Mouse (Mus musculus) embryonic fibroblast, embryonic 13.5 days (primary cell): ENCODE measurements at regions not wholly inside any gene's neighbourhood (a gene's known extent, or its start where the extent isn't known, plus 50 kb on each side); places are given as distances from the start of the nearest gene placed in this dataset.

Experiments used
- H3K27ac ChIP-seq: 2 replicates; pipeline ENCODE4 v1.5.1; 2012; ENCODE audit warnings: low read length, control low read depth, inconsistent platforms; ENCODE audit not compliant: insufficient read depth
- H3K4me1 ChIP-seq: 2 replicates; pipeline ENCODE4 v1.6.1; 2011; ENCODE audit warnings: low read length; ENCODE audit not compliant: control insufficient read depth, insufficient read depth
- H3K4me3 ChIP-seq: 2 replicates; pipeline ENCODE4 v1.5.1; 2011; ENCODE audit warnings: mild to moderate bottlenecking, control low read depth, low read length; ENCODE audit not compliant: insufficient read depth
- CTCF ChIP-seq: IDR thresholded peaks from 2 replicates; pipeline ENCODE4 v1.5.1; 2011; ENCODE audit warnings: mild to moderate bottlenecking, control low read depth, low read length, moderate library complexity, borderline replicate concordance; ENCODE audit not compliant: insufficient read depth
- POLR2A ChIP-seq: IDR thresholded peaks from 2 replicates; pipeline ENCODE4 v1.6.1; 2011; ENCODE audit warnings: low read depth, mild to moderate bottlenecking, control low read depth, low read length, moderate library complexity

GRCm38 (mm10) chr15:28081147-28081546 lies 55.5 kb upstream of the Trio start:
- no peak overlapping the region for H3K4me3 ChIP-seq
- TF ChIP-seq POLR2A = no peak
- TF ChIP-seq CTCF = no peak
- no peak overlapping the region for H3K27ac ChIP-seq
- peaks cover 4% of the 10 kb centered on the region for H3K4me1 ChIP-seq

- no peak overlapping the region for H3K4me3 ChIP-seq
- H3K27ac ChIP-seq = no peak overlapping the region
- H3K4me1 ChIP-seq = peaks cover 4% of the 10 kb centered on the region
- TF ChIP-seq POLR2A (no peak), CTCF (no peak)
Observed at GRCm38 (mm10) chr15:28082411-28082810, 56.8 kb upstream of the Trio start.

GRCm38 (mm10) chr15:28105956-28106355 lies 80.3 kb upstream of the Trio start:
- Histone ChIP-seq H3K4me1 (no peaks in the 10 kb centered on the region; the same call in 1 of the 2 replicates), H3K4me3 (no peak overlapping the region), H3K27ac (no peak overlapping the region)
- TF ChIP-seq CTCF (no peak), POLR2A (no peak)

GRCm38 (mm10) chr15:28109916-28110315 lies 84.3 kb upstream of the Trio start:
- H3K4me1 ChIP-seq = no peaks in the 10 kb centered on the region; the same call in 1 of the 2 replicates
- no peak overlapping the region for H3K4me3 ChIP-seq
- H3K27ac ChIP-seq = no peak overlapping the region
- TF ChIP-seq POLR2A = no peak
- TF ChIP-seq CTCF = no peak

GRCm38 (mm10) chr15:28113491-28113890 lies 87.8 kb upstream of the Trio start:
- Histone ChIP-seq H3K27ac (no peak overlapping the region), H3K4me1 (no peaks in the 10 kb centered on the region; the same call in 1 of the 2 replicates)
- TF ChIP-seq POLR2A (no peak), CTCF (no peak)

GRCm38 (mm10) chr15:28114180-28114747 lies 88.6 kb upstream of the Trio start:
- Histone ChIP-seq H3K4me1 (no peaks in the 10 kb centered on the region; the same call in 1 of the 2 replicates), H3K27ac (no peak overlapping the region), H3K4me3 (no peak overlapping the region)
- TF ChIP-seq CTCF (no peak), POLR2A (no peak)

More at GRCm38 (mm10) chr15:28113491-28113890, 87.8 kb upstream of the Trio start:
- no peak overlapping the region for H3K4me3 ChIP-seq

GRCm38 (mm10) chr15:28126846-28127245 lies 76.7 kb upstream of the Dnah5 start:
- Histone ChIP-seq H3K27ac (no peak overlapping the region), H3K4me1 (peaks cover 4% of the 10 kb centered on the region; the same call in 1 of the 2 replicates), H3K4me3 (no peak overlapping the region)
- TF ChIP-seq CTCF (no peak), POLR2A (no peak)

- no peak overlapping the region for H3K4me3 ChIP-seq
Observed at GRCm38 (mm10) chr15:28129536-28129935, 74.0 kb upstream of the Dnah5 start.

GRCm38 (mm10) chr15:28131546-28131945 lies 72.0 kb upstream of the Dnah5 start:
- TF ChIP-seq CTCF = no peak
- no peak for TF ChIP-seq POLR2A
- no peak overlapping the region for H3K4me3 ChIP-seq
- H3K4me1 ChIP-seq = peaks cover 14% of the 10 kb centered on the region
- no peak overlapping the region for H3K27ac ChIP-seq

More at GRCm38 (mm10) chr15:28129536-28129935, 74.0 kb upstream of the Dnah5 start:
- H3K27ac ChIP-seq = no peak overlapping the region
- peaks cover 14% of the 10 kb centered on the region for H3K4me1 ChIP-seq
- TF ChIP-seq CTCF (no peak), POLR2A (no peak)

GRCm38 (mm10) chr15:28133171-28133810 lies 70.3 kb upstream of the Dnah5 start:
- peaks cover 14% of the 10 kb centered on the region for H3K4me1 ChIP-seq
- no peak for TF ChIP-seq POLR2A
- TF ChIP-seq CTCF = no peak
- H3K27ac ChIP-seq = peak overlapping the region; percentile 8; the same call in 1 of the 2 replicates
- H3K4me3 ChIP-seq = no peak overlapping the region

GRCm38 (mm10) chr15:28134206-28134605 lies 69.3 kb upstream of the Dnah5 start:
- no peak overlapping the region for H3K27ac ChIP-seq

More at GRCm38 (mm10) chr15:28134206-28134605, 69.3 kb upstream of the Dnah5 start:
- TF ChIP-seq CTCF = no peak
- TF ChIP-seq POLR2A = no peak
- Histone ChIP-seq H3K4me3 (no peak overlapping the region), H3K4me1 (peaks cover 14% of the 10 kb centered on the region)
